Mouse (Mus musculus): ENCODE results near the gene Pold2.
"Not testable (repeated sequence)": the region's sequence is repeated elsewhere in the genome, so short reads cannot be mapped to it uniquely, and the experiment has no call there.

The Pold2 gene

GRCm38 (mm10) chr11:5898531-5898930 lies 20.4 kb upstream of the Pold2 start, which contains the start of gene Myl7:
TSS of gene Myl7 (minus strand) at chr11:5898782.
- DNase-seq (ENCODE audit: low spot score) = no peak

- DNase-seq (ENCODE audit: low spot score) = no peak
These were observed 19.7 kb upstream of the Pold2 start for GRCm38 (mm10) chr11:5897839-5898238.

- no peak for DNase-seq (ENCODE audit: low spot score)
These were observed 19.1 kb upstream of the Pold2 start for GRCm38 (mm10) chr11:5897230-5897629.

GRCm38 (mm10) chr11:5893807-5894206 lies 15.7 kb upstream of the Pold2 start:
- DNase-seq (ENCODE audit: low spot score) = no peak

- DNase-seq (ENCODE audit: low spot score) = no peak
These were observed 14.8 kb upstream of the Pold2 start for GRCm38 (mm10) chr11:5892810-5893368.

GRCm38 (mm10) chr11:5892151-5892591 lies 14.1 kb upstream of the Pold2 start:
- no peak for DNase-seq (ENCODE audit: low spot score)

GRCm38 (mm10) chr11:5888563-5888962 lies 10.5 kb upstream of the Pold2 start:
- not testable (repeated sequence) for DNase-seq (ENCODE audit: low spot score)

GRCm38 (mm10) chr11:5887250-5887649 lies 9.2 kb upstream of the Pold2 start:
- DNase-seq (ENCODE audit: low spot score) = no peak

GRCm38 (mm10) chr11:5886187-5886586 lies 8.1 kb upstream of the Pold2 start:
- DNase-seq (ENCODE audit: low spot score) = peak; percentile 33

- DNase-seq (ENCODE audit: low spot score) = no peak
These were observed 4.4 kb upstream of the Pold2 start for GRCm38 (mm10) chr11:5882518-5882917.

GRCm38 (mm10) chr11:5879905-5880304 lies 1.8 kb upstream of the Pold2 start:
- DNase-seq (ENCODE audit: low spot score) = peak; percentile 45

- no peak for DNase-seq (ENCODE audit: low spot score)
These were observed 569 bp upstream of the Pold2 start for GRCm38 (mm10) chr11:5878661-5879060.

GRCm38 (mm10) chr11:5877421-5877820 lies 671 bp downstream of the Pold2 start:
- no peak for DNase-seq (ENCODE audit: low spot score)

- DNase-seq (ENCODE audit: low spot score) = no peak
These were observed 4.9 kb downstream of the Pold2 start for GRCm38 (mm10) chr11:5873192-5873591.

- no peak for DNase-seq (ENCODE audit: low spot score)
These were observed 5.4 kb downstream of the Pold2 start for GRCm38 (mm10) chr11:5872707-5873106.

- DNase-seq (ENCODE audit: low spot score) = no peak
These were observed 8.0 kb downstream of the Pold2 start for GRCm38 (mm10) chr11:5870069-5870468.

GRCm38 (mm10) chr11:5869331-5869730 lies 8.8 kb downstream of the Pold2 start:
- no peak for DNase-seq (ENCODE audit: low spot score)

- DNase-seq (ENCODE audit: low spot score) = no peak
These were observed 9.8 kb downstream of the Pold2 start for GRCm38 (mm10) chr11:5868324-5868723.

- DNase-seq (ENCODE audit: low spot score) = no peak
These were observed 10.9 kb downstream of the Pold2 start for GRCm38 (mm10) chr11:5867196-5867595.

GRCm38 (mm10) chr11:5862394-5863105 lies 15.5 kb downstream of the Pold2 start:
- DNase-seq (ENCODE audit: low spot score) = no peak

GRCm38 (mm10) chr11:5861678-5862393 lies 16.3 kb downstream of the Pold2 start, which contains the start of gene Aebp1:
TSS of gene Aebp1 (plus strand) at chr11:5861947.
- no peak for DNase-seq (ENCODE audit: low spot score)

- DNase-seq (ENCODE audit: low spot score) = no peak
These were observed 17.5 kb downstream of the Pold2 start for GRCm38 (mm10) chr11:5860639-5861038.

Data from left cerebral cortex, adult 11 months (tissue).